12 mouse cellular contexts compared by ENCODE assay signal in the genomic region with DNA sequence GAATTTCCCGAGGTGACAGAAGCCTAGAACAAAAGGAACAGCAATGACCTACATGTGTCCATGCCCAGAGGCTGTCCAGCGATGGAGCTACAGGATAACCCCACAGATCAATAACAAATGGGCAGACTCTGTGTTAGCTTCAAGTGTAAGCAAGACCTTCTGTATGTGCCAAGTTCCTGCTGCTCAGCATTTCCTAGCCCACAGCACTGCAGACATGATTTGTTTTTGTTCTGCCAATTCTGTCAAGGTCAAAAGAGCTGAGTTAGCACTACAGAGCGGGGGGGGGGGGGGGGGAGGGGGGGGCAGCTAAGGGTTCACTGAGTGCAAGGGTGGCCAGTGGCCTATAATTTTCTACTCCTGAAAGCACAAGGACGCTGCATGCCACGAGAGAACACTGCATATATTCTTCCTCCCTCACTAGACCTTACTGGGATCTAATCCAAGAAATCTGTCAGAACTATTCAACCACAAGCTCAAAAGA. TPM values are rescaled to one million over a fixed set of nuclear protein-coding genes. Genes with fewer than 3 reads are reported as not detected.
A peak's percentile ranks its signal among the peaks of the same experiment; 100 is the strongest.
DNase-seq lines count a peak whose midpoint lies in the region; ATAC-seq and TF ChIP-seq lines count a peak whose summit lies in the region.
"Had no signal": no experiment of that assay in that cellular context is flagged by ENCODE, and none has a peak within 500 bp of the region (broad histone marks: within the 10 kb centered on the region; RNA-seq: fewer than 3 reads in every experiment).

No protein-coding gene starts in this region.

- no peaks in the 10 kb centered on the region for H3K27me3 ChIP-seq in kidney, embryonic 16.5 days (ENCODE audit: insufficient read depth, low read length)
- H3K27me3 ChIP-seq in midbrain, embryonic 11.5 days (ENCODE audit: control insufficient read depth, insufficient read depth, low read length): no peaks in the 10 kb centered on the region
- no peaks in the 10 kb centered on the region for H3K27me3 ChIP-seq in midbrain, embryonic 16.5 days (ENCODE audit: control insufficient read depth, insufficient read depth, low read depth, low read length)
- H3K27me3 ChIP-seq in kidney, postnatal 0 days (ENCODE audit: insufficient read depth, low read length): no peaks in the 10 kb centered on the region
- H3K27me3 ChIP-seq: liver, embryonic 13.5 days; Patski had no signal

- H3K27ac ChIP-seq in kidney, embryonic 16.5 days (ENCODE audit: low read length): no peak overlapping the region
- H3K27ac ChIP-seq in midbrain, embryonic 11.5 days (ENCODE audit: low read depth, low read length): no peak overlapping the region
- no peak overlapping the region for H3K27ac ChIP-seq in midbrain, embryonic 16.5 days (ENCODE audit: low read length)
- peak overlapping the region; percentile 68 for H3K27ac ChIP-seq in kidney, postnatal 0 days

- no peaks in the 10 kb centered on the region for H3K9me3 ChIP-seq in kidney, embryonic 16.5 days (ENCODE audit: low read length)
- H3K9me3 ChIP-seq in midbrain, embryonic 11.5 days (ENCODE audit: control insufficient read depth, low read length): no peaks in the 10 kb centered on the region
- no peaks in the 10 kb centered on the region for H3K9me3 ChIP-seq in midbrain, embryonic 16.5 days (replicated peaks; ENCODE audit: control insufficient read depth, low read length, poor library complexity, severe bottlenecking)
- H3K9me3 ChIP-seq in kidney, postnatal 0 days (replicated peaks; ENCODE audit: low read length): no peaks in the 10 kb centered on the region
- H3K9me3 ChIP-seq: liver, embryonic 13.5 days had no signal

- no peak for TF ChIP-seq CTCF in kidney, postnatal 0 days (IDR thresholded peaks at IDR 0.05; ENCODE audit: low read depth)

- peak; percentile 56 for DNase-seq in cerebellum, adult 9-11 months
- peak; percentile 70 for DNase-seq in kidney, adult 11 months
- DNase-seq in midbrain, embryonic 11.5 days (ENCODE audit: low spot score, missing footprints): peak; percentile 49
- DNase-seq in kidney, postnatal 0 days (ENCODE audit: low spot score): no peak
- DNase-seq in neural tube, embryonic 10.5 days (ENCODE audit: extremely low spot score, low spot score): no peak
- DNase-seq: liver, embryonic 13.5 days; midbrain, embryonic 14.5 days; thymus, postnatal 14 days had no signal

- H3K4me1 ChIP-seq in kidney, embryonic 16.5 days (ENCODE audit: insufficient read depth, low read length): peaks cover 28% of the 10 kb centered on the region
- peaks cover 17% of the 10 kb centered on the region for H3K4me1 ChIP-seq in midbrain, embryonic 11.5 days (ENCODE audit: control insufficient read depth, insufficient read depth, low read length)
- H3K4me1 ChIP-seq in midbrain, embryonic 16.5 days (ENCODE audit: control insufficient read depth, insufficient read depth, low read length): peaks cover 27% of the 10 kb centered on the region
- H3K4me1 ChIP-seq in kidney, postnatal 0 days (replicated peaks; ENCODE audit: insufficient read depth, low read length): peaks cover 22% of the 10 kb centered on the region

- ATAC-seq in cerebellum, adult (ENCODE audit: insufficient number of reproducible peaks, low FRiP score, low TSS enrichment): no peak
- no peak for ATAC-seq in kidney, embryonic 16.5 days (ENCODE audit: low FRiP score, low TSS enrichment)
- ATAC-seq in midbrain, embryonic 11.5 days (ENCODE audit: low FRiP score): no peak
- no peak for ATAC-seq in midbrain, embryonic 16.5 days
- no peak for ATAC-seq in kidney, postnatal 0 days (replicated peaks; ENCODE audit: low FRiP score, low read depth)
- ATAC-seq: Patski had no signal

- H3K4me2 ChIP-seq in kidney, embryonic 16.5 days (replicated peaks; ENCODE audit: low read depth, low read length): no peak overlapping the region
- H3K4me2 ChIP-seq in midbrain, embryonic 11.5 days: no peak overlapping the region
- H3K4me2 ChIP-seq in midbrain, embryonic 16.5 days (ENCODE audit: low read length): no peak overlapping the region
- no peak overlapping the region for H3K4me2 ChIP-seq in kidney, postnatal 0 days (ENCODE audit: low read length)
- H3K4me2 ChIP-seq: liver, embryonic 13.5 days had no signal

- WGBS in kidney, embryonic 16.5 days: 52% methylated on average over 5 of the region's 5 CpGs
- 86% methylated on average over 5 of the region's 5 CpGs for WGBS in midbrain, embryonic 11.5 days
- WGBS in midbrain, embryonic 16.5 days: 76% methylated on average over 4 of the region's 5 CpGs
- WGBS in kidney, postnatal 0 days: 41% methylated on average over 5 of the region's 5 CpGs

- no peak overlapping the region for H3K9ac ChIP-seq in kidney, embryonic 16.5 days (replicated peaks; ENCODE audit: low read length)
- no peak overlapping the region for H3K9ac ChIP-seq in midbrain, embryonic 11.5 days (ENCODE audit: low read length)
- no peak overlapping the region for H3K9ac ChIP-seq in midbrain, embryonic 16.5 days (ENCODE audit: low read depth, low read length)
- H3K9ac ChIP-seq in kidney, postnatal 0 days (ENCODE audit: low read depth, low read length): no peak overlapping the region

- no peak overlapping the region for H3K4me3 ChIP-seq in kidney, embryonic 16.5 days (ENCODE audit: low read length)
- no peak overlapping the region for H3K4me3 ChIP-seq in midbrain, embryonic 11.5 days (ENCODE audit: low read depth, low read length)
- H3K4me3 ChIP-seq in midbrain, embryonic 16.5 days (ENCODE audit: low read depth, low read length): no peak overlapping the region
- no peak overlapping the region for H3K4me3 ChIP-seq in kidney, postnatal 0 days (replicated peaks; ENCODE audit: low read depth, low read length)
- H3K4me3 ChIP-seq: liver, embryonic 13.5 days had no signal

- H3K36me3 ChIP-seq in kidney, embryonic 16.5 days (ENCODE audit: insufficient read depth, low read length): peaks cover 41% of the 10 kb centered on the region
- H3K36me3 ChIP-seq in midbrain, embryonic 11.5 days (ENCODE audit: control insufficient read depth, insufficient read depth, low read length): peaks cover 11% of the 10 kb centered on the region
- peaks cover 41% of the 10 kb centered on the region for H3K36me3 ChIP-seq in midbrain, embryonic 16.5 days (ENCODE audit: control insufficient read depth, insufficient read depth, low read length)
- peaks cover 51% of the 10 kb centered on the region for H3K36me3 ChIP-seq in kidney, postnatal 0 days (ENCODE audit: insufficient read depth, low read length)

RNA-seq across cellular contexts. Expression of gene Inpp5e, which starts 2.0 kb away (rescaled TPM):
- 24.9 and 26.6 TPM in 2 replicates for polyA plus RNA-seq in kidney, embryonic 16.5 days (2015; fragmentation: Nextera tagmentation; extraction: Ambion mirVana)
- 21.5 and 23.3 TPM in 2 replicates for polyA plus RNA-seq in midbrain, embryonic 11.5 days (2014; fragmentation: Nextera tagmentation; extraction: Ambion mirVana)
- 26.9 and 27.6 TPM in 2 replicates for polyA plus RNA-seq in midbrain, embryonic 16.5 days (2015; fragmentation: Nextera tagmentation; extraction: Ambion mirVana)
- polyA plus RNA-seq in kidney, postnatal 0 days (2015; fragmentation: Nextera tagmentation; extraction: Ambion mirVana): 18.6 and 18.9 TPM in 2 replicates

RNA-seq across cellular contexts. Expression of gene Pmpca, which starts 21.8 kb away (rescaled TPM):
- 122 TPM in 2 replicates for polyA plus RNA-seq in kidney, embryonic 16.5 days (2015; fragmentation: Nextera tagmentation; extraction: Ambion mirVana)
- polyA plus RNA-seq in midbrain, embryonic 11.5 days (2014; fragmentation: Nextera tagmentation; extraction: Ambion mirVana): 110 and 118 TPM in 2 replicates
- polyA plus RNA-seq in midbrain, embryonic 16.5 days (2015; fragmentation: Nextera tagmentation; extraction: Ambion mirVana): 90.0 and 96.5 TPM in 2 replicates
- 74.3 and 80.9 TPM in 2 replicates for polyA plus RNA-seq in kidney, postnatal 0 days (2015; fragmentation: Nextera tagmentation; extraction: Ambion mirVana)

RNA-seq across cellular contexts. Expression of gene Entr1, which starts 21.9 kb away (rescaled TPM):
- 125 and 127 TPM in 2 replicates for polyA plus RNA-seq in kidney, embryonic 16.5 days (2015; fragmentation: Nextera tagmentation; extraction: Ambion mirVana)
- polyA plus RNA-seq in midbrain, embryonic 11.5 days (2014; fragmentation: Nextera tagmentation; extraction: Ambion mirVana): 115 and 119 TPM in 2 replicates
- 175 and 182 TPM in 2 replicates for polyA plus RNA-seq in midbrain, embryonic 16.5 days (2015; fragmentation: Nextera tagmentation; extraction: Ambion mirVana)
- polyA plus RNA-seq in kidney, postnatal 0 days (2015; fragmentation: Nextera tagmentation; extraction: Ambion mirVana): 88.0 and 94.9 TPM in 2 replicates

RNA-seq across cellular contexts. Expression of gene Snapc4, which starts 30.5 kb away (rescaled TPM):
- polyA plus RNA-seq in kidney, embryonic 16.5 days (2015; fragmentation: Nextera tagmentation; extraction: Ambion mirVana): 31.7 and 35.3 TPM in 2 replicates
- polyA plus RNA-seq in midbrain, embryonic 11.5 days (2014; fragmentation: Nextera tagmentation; extraction: Ambion mirVana): 22.3 and 22.5 TPM in 2 replicates
- 34.8 and 37.9 TPM in 2 replicates for polyA plus RNA-seq in midbrain, embryonic 16.5 days (2015; fragmentation: Nextera tagmentation; extraction: Ambion mirVana)
- polyA plus RNA-seq in kidney, postnatal 0 days (2015; fragmentation: Nextera tagmentation; extraction: Ambion mirVana): 12.9 and 14.6 TPM in 2 replicates

RNA-seq across cellular contexts. Expression of gene Sec16a, which starts 34.0 kb away (rescaled TPM):
- polyA plus RNA-seq in kidney, embryonic 16.5 days (2015; fragmentation: Nextera tagmentation; extraction: Ambion mirVana): 27.6 and 28.6 TPM in 2 replicates
- polyA plus RNA-seq in midbrain, embryonic 11.5 days (2014; fragmentation: Nextera tagmentation; extraction: Ambion mirVana): 28.2 and 29.8 TPM in 2 replicates
- polyA plus RNA-seq in midbrain, embryonic 16.5 days (2015; fragmentation: Nextera tagmentation; extraction: Ambion mirVana): 18.7 and 20.4 TPM in 2 replicates
- polyA plus RNA-seq in kidney, postnatal 0 days (2015; fragmentation: Nextera tagmentation; extraction: Ambion mirVana): 16.4 and 16.6 TPM in 2 replicates

Comparison
In these comparisons a context has a peak if more than half of its experiments do, and no peak if none do; other contexts are left out.
1. DNase-seq: peak in cerebellum, adult 9-11 months (single experiment), kidney, adult 11 months (single experiment) and midbrain, embryonic 11.5 days (single experiment); none in kidney, postnatal 0 days (single experiment) and neural tube, embryonic 10.5 days (single experiment).